8 mouse cellular contexts compared by ENCODE assay signal in genomic region chr13:111680679-111681078, GRCm38 (mm10). TPM values are rescaled to one million over a fixed set of nuclear protein-coding genes. Genes with fewer than 3 reads are reported as not detected.
DNase-seq lines count a peak whose midpoint lies in the region; ATAC-seq and TF ChIP-seq lines count a peak whose summit lies in the region.

TSS of gene Mier3 (plus strand) at chr13:111680979.

- no peak within 1 kb of the TSS for H3K4me2 ChIP-seq in limb, embryonic 12.5 days

- H3K4me1 ChIP-seq in cortical plate, adult 2 months (ENCODE audit: control insufficient read depth, insufficient read depth, low read length): no peaks in the 10 kb centered on the region
- no peaks in the 10 kb centered on the region for H3K4me1 ChIP-seq in limb, embryonic 12.5 days (replicated peaks)

- H3K27me3 ChIP-seq in limb, embryonic 12.5 days: no peaks in the 10 kb centered on the region

- TF ChIP-seq CTCF in cortical plate, adult 2 months (IDR thresholded peaks at IDR 0.05; ENCODE audit: extremely low read depth, insufficient read depth, low read length): no peak

- H3K9me3 ChIP-seq in limb, embryonic 12.5 days: no peaks in the 10 kb centered on the region

- no peak for ATAC-seq in limb, embryonic 12.5 days (ENCODE audit: insufficient number of reproducible peaks, insufficient read depth, low FRiP score, low TSS enrichment, low read depth)

- no peaks in the 10 kb centered on the region for H3K36me3 ChIP-seq in limb, embryonic 12.5 days

- no peak for DNase-seq in left cerebral cortex, adult 18-20 months (ENCODE audit: low spot score in 2 of 2)
- DNase-seq in left cerebral cortex, adult 9 months (ENCODE audit: low spot score in 2 of 2): no peak
- no peak for DNase-seq in heart, postnatal 10 days
- DNase-seq in ovary, postnatal 10 days (ENCODE audit: low spot score): no peak
- DNase-seq in c-Kit-positive CD71-positive TER-119-positive erythroid progenitor cells, embryonic 14.5 days (ENCODE audit: low spot score): no peak
- DNase-seq in thymus, adult 18-20 months: no peak

- no peak for TF ChIP-seq POLR2A in cortical plate, adult 2 months (IDR thresholded peaks at IDR 0.05; ENCODE audit: extremely low read depth, insufficient read depth, low read length)

- intact Hi-C loops in heart, postnatal 10 days (cut with DNase I): no loop called here

- no peak within 1 kb of the TSS for H3K27ac ChIP-seq in cortical plate, adult 2 months (ENCODE audit: insufficient read depth, low read length)
- no peak within 1 kb of the TSS for H3K27ac ChIP-seq in limb, embryonic 12.5 days

- 82% methylated on average over 4 of the region's 4 CpGs for WGBS in limb, embryonic 12.5 days

- H3K4me3 ChIP-seq in cortical plate, adult 2 months (ENCODE audit: insufficient read depth, low read length): no peak within 1 kb of the TSS
- H3K4me3 ChIP-seq in limb, embryonic 12.5 days (replicated peaks): no peak within 1 kb of the TSS

- H3K9ac ChIP-seq in limb, embryonic 12.5 days (replicated peaks): no peak within 1 kb of the TSS

RNA-seq across cellular contexts. Expression of gene Mier3, which starts in this region (rescaled TPM):
- 10 to 100 TPM; 28.0 to 31.6 TPM for total RNA-seq in left cerebral cortex, adult 18-20 months (2021)
- polyA plus RNA-seq in cortical plate, adult 2 months (2012; rRNA removed): 10.3 and 12.0 TPM in 2 replicates
- 10 to 100 TPM; 20.5 to 21.7 TPM for total RNA-seq in heart, postnatal 10 days (2021)
- 27.1 and 30.0 TPM in 2 replicates for polyA plus RNA-seq in limb, embryonic 12.5 days (2016; fragmentation: Nextera tagmentation; extraction: Ambion mirVana)
